Mouse (Mus musculus) thymus, postnatal 25 days (tissue): ENCODE data around the gene Tenm2.

Experiments used
- DNase-seq: peaks from one replicate; pipeline ENCODE4 v3.0.0; 2022

The Tenm2 gene

DNA sequence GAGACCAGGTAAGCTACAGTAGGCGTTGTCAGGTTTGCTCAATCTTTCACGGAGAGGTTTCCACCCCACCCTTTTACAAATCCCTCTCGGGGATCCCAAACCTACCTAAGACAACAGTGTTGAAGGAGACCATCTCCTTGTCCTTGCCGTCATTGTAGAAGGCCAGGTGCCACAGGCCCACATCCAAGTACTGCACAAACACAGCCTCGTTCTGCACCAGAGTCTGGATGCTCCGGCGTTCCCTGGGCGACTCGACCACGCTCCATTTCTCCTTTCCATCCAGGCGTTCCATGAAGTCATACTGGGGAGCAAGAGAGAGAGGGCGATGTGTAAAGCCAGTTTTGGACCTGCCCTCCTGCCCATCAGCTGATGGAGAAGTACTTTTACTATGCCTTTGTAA is 1064.5 kb downstream of the Tenm2 start:
- DNase-seq, result no peak

DNA sequence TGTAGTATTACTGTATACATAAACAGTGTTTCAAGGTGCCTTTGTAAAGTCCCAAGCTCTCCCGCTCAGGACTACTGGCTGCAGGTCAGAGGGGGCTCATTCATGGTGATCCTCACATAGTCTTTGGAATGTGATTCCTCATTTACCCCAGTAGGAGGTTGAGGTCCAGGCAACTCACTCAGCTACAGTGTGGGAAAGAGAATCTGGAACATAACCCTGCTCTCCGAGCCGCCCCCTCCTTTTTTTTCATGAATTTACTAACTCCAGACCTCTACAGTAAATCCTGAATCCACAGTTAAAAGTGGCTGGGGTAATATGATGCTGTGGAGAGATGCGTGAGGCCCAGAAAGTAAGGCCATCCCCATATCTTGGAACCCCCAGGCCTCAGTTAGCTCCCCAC is 1066.0 kb downstream of the Tenm2 start:
- DNase-seq, result no peak

DNA sequence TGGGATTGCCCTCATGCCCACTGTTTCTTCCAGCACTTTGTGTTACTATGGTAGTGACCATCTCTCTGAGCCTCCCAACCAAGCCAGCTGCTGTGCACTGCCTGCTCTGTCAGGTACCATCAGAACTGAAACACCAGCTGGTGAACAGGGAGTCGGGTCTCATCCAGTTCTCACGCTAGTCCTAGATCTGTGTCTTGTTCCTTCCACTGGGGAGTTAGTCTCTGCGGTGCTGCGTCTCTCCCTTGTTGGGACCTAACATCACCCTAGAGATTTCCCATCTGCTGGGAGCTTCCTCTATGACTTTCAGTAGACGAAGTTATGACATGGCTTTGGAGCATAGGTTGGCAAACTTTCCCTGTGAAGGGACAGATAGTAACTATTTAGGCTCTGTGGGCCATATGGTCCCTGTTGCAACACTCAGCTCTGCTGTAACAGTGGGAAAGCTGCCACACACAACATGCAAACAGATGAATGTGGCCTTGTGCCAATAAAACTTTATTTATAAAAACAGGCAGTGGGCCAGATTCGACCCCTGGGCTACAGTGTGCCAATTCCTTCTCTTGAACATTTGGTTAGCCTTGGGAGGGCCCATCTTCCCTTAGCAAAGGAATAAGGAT is 1066.7 kb downstream of the Tenm2 start:
- DNase-seq, result no peak

- no peak for DNase-seq
These were observed 1067.9 kb downstream of the Tenm2 start for GRCm38 (mm10) chr11:36167766-36168318.

GRCm38 (mm10) chr11:36163580-36163979 is 1072.2 kb downstream of the Tenm2 start:
- no peak for DNase-seq

- DNase-seq, result no peak
These were observed 1073.9 kb downstream of the Tenm2 start for GRCm38 (mm10) chr11:36161765-36162321.

DNA sequence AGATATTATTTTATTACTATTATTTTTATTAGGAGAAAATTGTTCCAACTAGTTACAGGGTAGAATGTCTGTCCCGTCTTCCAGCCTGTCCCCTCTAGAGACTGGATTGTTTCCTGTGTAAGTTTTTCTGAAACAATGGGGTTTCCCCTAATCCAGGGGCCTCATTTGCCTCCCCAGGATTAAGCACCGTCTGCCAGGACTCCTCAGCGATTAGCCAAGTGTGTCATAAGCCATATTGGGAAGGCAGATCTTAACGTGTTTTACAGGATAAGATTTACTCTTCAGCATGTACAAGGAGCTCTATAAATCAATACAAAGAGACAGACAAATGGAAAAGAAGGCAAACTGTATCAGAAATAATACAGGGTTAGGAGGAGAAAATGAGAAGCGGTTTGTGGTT is 1082.3 kb downstream of the Tenm2 start:
- no peak for DNase-seq

DNA sequence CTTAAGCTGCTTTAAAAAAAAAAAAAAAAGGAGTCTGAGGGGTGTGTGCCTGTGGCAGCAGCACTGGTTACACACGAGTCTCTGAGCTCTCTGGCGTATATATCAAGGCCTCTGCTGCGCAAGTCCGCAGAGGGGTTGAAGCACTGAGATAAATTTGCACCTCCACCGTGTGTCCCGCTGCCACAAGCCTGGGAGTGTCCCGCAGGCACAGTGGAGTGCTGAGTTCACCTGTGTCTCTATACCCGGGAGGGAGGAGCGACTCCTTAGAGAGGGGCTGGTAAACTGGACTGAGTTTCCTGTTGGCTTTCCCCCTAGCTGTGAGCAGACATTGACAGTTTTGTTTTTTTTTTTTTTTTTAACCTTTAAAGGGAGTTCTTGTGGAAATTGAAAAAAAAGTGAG is 1082.8 kb downstream of the Tenm2 start:
- no peak for DNase-seq

DNA sequence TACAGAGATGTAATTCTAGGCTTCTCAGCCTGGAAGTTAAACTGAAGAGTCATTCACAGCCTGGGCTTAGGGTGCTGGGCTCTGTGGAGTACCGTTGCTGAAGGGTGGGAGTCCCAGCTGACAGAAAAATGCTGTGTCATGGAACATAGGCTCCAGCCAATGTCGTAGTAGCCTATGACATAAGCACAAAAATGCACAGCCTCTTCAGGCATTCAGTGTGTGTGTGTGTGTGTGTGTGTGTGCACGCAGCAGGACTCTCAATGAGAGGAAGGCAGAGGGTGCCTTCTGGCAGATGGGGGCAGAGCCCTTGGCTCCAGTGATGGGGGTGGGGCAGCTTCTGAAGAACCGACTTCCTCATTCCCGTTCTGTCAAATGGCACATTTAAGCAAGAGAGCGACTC is 1083.5 kb downstream of the Tenm2 start:
- DNase-seq, result no peak

DNA sequence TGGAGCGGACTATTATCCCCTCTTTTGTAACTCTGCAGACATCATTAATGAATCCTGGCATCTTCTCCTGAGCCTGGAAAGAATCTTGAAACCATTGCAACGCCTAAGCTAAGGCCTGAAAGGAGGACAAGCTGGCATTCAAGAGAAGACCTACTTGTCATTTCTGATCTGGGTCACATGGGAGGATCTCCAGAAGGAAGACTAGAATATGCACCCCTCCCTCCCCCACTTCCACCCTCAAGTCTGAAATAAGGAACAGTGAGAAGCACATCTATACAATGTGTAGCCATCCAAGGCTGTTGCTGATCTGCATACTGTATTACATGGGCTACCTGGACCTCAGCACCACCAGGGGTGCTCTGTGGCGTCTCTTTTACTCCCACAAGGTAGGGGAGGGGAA is 1086.7 kb downstream of the Tenm2 start:
- no peak for DNase-seq

GRCm38 (mm10) chr11:36145057-36145456 is 1090.7 kb downstream of the Tenm2 start:
- no peak for DNase-seq

DNA sequence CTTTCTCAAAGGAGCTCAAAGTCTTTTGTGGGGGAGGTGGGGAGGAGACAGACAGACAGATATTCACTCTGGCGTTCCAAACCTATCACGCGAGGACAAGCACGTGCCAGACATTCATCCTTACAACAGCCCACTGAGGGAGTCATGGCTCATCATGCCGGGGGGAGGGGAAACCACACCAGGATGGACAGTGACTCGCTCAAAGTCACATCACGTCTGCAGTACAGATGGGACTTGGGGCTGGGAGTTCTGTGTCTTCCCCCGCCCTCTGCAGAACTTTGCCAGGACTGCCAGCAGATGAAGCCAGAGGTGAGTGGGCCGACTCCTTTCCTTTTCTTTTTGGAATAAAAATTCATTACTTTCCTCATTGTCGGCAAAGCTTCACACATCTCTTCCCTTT is 1095.4 kb downstream of the Tenm2 start:
- no peak for DNase-seq

DNA sequence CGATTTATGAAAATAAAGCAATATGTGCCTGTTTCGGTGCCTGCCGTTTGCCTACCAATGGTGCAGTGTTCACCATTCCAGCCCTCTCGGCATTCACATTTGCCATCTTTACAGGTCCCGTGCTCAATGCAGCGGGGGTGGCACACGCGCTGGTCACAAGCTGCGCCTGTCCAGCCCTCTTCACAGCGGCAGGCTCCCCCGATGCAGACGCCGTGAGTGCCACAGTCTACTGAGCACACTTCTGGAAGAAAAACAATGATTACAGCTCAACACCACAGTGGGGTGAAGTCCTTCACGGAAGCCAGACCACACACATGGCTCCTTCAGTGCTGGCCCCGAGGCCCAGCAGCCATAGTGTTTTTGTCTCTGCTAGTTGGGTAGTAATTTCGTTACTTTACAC is 1096.2 kb downstream of the Tenm2 start:
- DNase-seq, result no peak

GRCm38 (mm10) chr11:36137840-36138239 is 1097.9 kb downstream of the Tenm2 start:
- no peak for DNase-seq

DNA sequence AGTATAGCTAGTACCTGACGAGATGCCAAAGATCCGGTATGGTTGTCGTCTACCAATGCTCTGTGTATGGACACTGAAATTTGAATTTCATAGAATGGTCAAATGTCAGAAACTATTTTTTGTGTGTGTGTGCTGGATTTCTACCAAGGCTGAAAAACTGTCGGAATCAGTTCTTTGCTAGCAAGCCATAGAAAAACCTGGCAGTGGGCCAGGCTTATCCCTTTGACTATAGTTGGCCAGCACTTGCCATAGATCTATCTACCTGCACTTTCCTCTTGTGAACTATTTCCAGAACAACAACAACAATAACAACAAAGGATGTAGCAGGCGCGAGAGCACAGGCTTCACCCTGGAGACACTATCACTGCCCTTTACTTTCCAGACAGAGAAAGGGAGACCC is 1098.5 kb downstream of the Tenm2 start:
- DNase-seq, result no peak

GRCm38 (mm10) chr11:36134645-36135044 is 1101.1 kb downstream of the Tenm2 start:
- DNase-seq, result no peak

DNA sequence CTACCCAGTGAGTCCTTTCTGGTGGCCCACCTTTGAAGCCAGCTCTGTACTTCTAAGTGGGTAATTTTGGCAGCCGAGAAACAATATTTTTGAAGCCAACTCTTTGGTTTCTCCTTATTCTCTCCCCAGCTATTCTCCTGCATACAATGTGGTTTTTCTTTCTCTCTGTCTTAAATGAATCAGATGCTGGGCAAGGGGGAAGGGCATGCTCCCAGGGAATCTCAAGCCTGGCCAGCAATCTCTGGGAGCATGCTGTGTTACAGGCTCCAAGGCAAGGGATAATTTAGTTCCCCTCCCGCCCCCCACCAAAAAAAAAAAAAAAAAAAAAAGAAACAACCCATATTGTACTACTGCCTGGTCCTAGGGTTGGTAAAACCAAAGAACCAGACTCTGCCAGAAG is 1112.5 kb downstream of the Tenm2 start:
- no peak for DNase-seq

DNA sequence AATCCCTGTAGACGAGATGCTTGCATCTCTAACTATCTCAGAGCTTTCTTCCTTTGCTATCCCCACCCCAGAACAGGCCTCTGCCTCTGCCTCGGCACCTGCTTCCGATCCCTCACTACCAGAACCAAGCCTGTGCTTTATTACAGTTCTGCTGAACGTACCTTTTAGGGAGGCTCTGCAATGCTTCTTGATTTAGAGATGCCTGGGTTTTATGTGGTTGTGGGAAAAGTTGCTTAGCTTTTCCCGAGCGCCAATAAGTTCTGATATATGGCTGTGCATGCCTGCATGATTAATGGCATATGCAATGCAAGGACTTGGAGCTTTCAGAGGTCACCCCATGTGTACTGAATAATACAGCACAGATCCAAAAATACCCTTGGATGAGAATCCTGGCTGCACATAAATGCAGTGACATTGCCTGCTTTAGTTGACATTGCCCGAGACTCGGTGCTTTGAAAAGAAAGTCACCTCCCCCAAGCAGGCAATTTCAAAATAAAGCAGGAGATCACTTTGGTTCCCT is 1114.3 kb downstream of the Tenm2 start:
- DNase-seq, result no peak

DNA sequence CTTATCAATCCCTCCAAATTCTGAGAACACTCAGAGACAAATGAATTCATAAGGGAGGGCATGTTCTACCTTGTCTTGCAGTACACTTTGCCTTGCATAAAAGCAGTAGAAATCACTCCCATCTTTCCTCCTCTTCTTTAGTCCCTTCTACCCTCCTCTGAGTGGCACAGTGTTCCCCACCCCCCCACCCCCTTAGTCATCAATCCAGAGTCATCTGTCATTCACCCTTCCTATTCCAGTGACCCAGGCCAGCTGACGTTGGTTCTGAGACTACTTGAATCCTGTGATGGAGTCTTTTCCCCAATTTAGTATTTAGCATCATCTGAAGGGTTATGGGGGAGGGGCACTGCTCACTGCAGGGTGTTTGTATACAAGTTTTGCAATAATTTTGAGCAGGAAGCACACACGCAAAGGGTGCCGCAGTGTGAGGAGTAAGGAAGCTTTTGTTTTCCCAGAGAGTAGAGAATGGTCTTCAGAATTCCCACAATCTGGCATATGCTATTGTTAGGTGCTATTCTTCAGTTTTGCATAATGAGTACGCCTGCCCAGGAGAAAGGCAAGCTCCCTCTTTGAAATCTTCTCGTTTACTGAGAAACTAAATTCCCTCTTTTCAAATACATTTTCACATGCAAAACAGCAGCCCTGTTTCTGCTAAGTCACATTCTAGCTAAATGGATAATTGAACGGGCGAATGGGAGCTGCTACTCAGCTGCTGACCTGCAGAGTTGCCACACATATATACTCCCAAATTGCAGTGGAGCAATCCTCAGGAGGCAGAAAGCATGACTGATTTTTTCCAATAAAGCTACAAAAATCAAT is 1115.0 kb downstream of the Tenm2 start:
- DNase-seq, result no peak

- DNase-seq, result no peak
These were observed 1122.4 kb downstream of the Tenm2 start for GRCm38 (mm10) chr11:36113326-36113725.

DNA sequence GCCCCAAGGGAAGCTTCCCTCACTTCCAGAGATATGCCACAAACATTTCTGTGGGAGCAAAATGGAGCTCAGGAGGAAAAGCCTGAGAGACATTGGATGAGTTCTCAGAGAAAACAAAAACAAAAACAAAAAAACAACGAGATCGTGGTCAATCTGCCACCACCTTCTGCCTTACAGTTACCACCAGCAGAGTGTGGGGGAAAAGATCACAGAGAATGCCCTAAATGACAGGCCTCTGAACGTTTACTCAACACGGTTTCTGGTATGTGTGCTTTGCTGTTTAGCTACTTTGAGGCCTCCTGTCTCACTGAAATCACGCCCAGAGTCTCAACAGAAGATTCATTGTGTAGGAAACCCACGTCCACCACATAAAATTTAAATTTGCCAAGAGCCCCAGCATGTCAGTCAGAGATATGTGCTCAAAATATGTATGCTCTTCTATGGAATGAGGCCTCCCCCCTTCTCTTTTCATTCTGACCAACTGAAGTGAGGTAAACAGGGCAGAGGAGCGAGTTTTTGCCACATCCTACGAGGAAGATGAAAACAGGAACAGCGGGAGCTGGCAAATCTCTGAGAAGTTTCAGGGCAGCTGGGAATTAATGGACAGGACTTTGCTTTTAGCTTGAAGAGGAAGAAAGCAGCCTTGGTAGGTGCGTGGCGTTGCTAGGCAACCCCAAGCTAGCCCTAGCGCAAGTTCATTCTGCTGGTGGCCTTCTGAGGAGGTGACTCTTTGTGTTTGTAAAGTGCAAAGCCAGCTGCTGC is 1126.6 kb downstream of the Tenm2 start:
- DNase-seq, result no peak

DNA sequence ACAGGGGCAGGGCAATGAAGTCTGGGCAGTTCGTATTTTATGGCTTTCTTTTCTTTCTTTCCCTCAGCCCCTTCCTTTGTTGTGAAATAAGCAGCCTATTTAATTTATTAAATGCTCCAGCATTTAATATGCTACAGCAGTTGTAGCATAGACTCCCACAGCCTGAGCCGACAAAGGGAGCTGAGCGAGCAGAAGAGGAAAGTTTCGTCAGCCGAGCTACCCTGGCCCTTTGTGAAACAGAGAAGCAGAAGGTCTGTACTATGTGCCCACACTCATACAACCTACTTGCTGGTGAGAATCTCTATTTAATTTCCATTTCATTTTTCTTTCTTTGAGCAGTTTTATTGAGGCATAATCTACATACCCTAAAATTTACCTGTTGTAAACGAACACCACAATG is 1127.9 kb downstream of the Tenm2 start:
- DNase-seq, result no peak

DNA sequence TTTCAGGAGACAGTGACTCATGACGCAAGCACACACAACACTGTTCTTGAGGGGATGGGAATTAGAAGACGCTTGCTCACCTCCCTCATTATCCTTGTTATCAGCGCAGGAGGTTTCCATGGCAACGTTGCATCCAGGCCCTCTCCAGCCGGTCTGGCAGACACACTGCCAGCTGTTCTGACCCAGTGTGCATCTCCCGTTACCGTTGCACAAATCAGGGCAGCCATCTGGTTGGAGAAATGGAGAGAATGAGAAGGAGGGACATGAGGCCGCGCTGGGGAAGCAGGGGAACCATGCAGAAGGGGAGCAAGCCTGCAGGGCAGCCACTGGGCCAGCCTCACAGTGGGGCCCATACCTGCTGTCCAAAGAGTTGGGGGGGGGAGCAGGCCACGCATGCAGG is 1129.1 kb downstream of the Tenm2 start:
- DNase-seq, result no peak
